Mouse (Mus musculus) left cerebral cortex, postnatal 14 days (tissue): ENCODE measurements around the gene Avpi1. TPM values are rescaled to one million over a fixed set of nuclear protein-coding genes. Genes with fewer than 3 reads are reported as not detected.

Experiments used
- DNase-seq, 2 experiments: peaks; one replicate each; pipeline ENCODE4 v3.0.0; 2021 to 2022; ENCODE audit warnings: low spot score in 2 of 2, mixed read lengths in 1 of 2
- intact Hi-C: fragments of 180-260 bp; cut with DNase I; formaldehyde crosslinking; loops from one replicate; pipeline ENCODE4 v1.15.1; 2025
- long read RNA-seq, 2 experiments: library from polyadenylated mRNA; stranded (forward); transcript quantifications; one replicate each; pipeline ENCODE4 v2.0.0; 2021
- total RNA-seq, 2 experiments: library from RNA; stranded (reverse); gene quantifications; 2 replicates each; pipeline ENCODE4 v1.2.3; 2021

Gene Avpi1
- total RNA-seq = 10 to 100 TPM; 28.8 to 29.0 TPM
- long read RNA-seq, experiment 1, transcript Avpi1-201 (3 exons, 1,044 nt) = major isoform, 40 of 44 reads
- long read RNA-seq, experiment 1, partial matches to known transcripts = 4 of 44 reads
- long read RNA-seq, experiment 1, other reads (novel, unspliced or antisense) = 0 of 44 reads
- long read RNA-seq, experiment 2, transcript Avpi1-201 (3 exons, 1,044 nt) = major isoform, 26 of 28 reads
- long read RNA-seq, experiment 2, partial matches to known transcripts = 2 of 28 reads
- long read RNA-seq, experiment 2, other reads (novel, unspliced or antisense) = 0 of 28 reads

DNA sequence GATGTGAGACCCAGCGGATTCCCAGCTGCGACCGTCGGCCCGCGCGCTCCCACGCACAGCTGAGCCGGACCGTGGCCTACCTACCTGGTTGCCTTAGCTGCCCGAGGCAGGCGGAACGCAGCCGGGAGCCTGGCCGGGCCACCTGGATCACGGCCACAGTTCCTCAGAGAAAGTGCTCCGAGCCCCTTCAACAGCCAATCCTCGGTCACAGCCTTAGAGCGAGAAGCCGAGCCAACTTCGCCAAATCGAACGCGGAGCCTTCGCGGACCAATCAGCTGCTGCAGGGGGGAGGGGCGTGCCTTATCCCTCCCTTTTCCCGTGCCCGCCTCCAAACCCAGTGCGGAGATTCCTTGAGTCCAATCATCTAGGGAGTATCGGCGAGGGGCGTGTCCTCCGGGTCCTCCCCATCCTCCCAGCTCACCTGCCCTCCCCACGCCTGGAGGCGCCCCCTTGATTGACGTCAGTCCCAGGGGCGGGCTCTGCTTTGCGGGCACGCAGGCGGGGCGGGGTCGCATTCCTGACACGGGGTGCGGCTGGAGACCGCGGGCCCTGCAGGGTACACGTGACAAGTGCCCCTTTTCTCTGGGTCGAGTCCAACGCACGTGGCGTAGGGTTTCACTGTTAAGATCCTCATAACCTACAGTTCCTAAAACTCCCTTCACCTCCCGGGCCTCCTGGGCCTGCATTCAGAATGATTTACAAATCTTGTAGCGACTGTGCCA is at the start of gene Avpi1:
Avpi1 (minus strand) TSS at position 273 of the 722 bp plus-strand sequence.
- intact Hi-C loops = loop anchor here (2.0 kb wide), 1 partner anchor 38 kb away; the partner anchor contains the start of gene Pi4k2a
- peak; percentile 98 to 99 for DNase-seq

DNA sequence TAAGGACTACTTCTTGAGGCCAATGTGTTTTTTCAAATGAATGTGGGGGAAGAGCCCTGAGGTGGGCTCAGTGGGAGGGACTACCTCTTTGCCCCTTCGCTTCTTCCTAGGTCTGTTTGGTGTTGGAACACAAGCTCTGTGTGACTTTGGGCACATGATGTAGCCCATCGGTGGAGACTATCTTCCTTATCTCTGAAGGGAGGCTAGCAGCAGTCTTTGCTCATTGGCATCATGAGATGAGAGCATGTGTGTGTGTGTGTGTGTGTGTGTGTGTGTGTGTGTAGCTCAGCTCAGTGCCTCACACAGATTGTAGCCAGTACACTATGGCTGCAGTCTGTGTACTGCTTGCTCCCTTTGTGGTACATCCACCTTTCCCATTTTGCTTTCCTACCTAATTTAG is 48.6 kb upstream of the Avpi1 start:
- intact Hi-C loops = no loop called here
- DNase-seq = no peak

DNA sequence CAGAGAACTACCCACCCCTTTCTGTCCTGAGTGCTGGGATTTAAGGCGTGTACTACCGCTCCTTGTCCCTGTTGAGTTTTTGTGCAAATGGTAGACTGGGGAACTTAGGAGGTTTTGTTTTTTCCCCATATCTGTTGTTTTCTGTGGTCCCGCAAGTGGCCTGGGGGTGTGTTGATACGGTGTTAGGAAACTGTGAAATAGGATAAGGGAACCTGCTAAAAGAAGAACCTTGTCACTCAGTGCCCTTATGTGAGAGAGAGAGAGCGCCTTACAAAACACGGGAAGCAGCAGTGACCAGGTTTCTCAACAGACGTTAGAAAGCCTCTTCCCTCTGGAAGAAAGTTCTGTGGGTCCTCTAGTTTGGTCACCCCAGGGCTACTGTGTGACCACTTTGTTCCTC is 48.0 kb upstream of the Avpi1 start:
- intact Hi-C loops = no loop called here
- no peak for DNase-seq

DNA sequence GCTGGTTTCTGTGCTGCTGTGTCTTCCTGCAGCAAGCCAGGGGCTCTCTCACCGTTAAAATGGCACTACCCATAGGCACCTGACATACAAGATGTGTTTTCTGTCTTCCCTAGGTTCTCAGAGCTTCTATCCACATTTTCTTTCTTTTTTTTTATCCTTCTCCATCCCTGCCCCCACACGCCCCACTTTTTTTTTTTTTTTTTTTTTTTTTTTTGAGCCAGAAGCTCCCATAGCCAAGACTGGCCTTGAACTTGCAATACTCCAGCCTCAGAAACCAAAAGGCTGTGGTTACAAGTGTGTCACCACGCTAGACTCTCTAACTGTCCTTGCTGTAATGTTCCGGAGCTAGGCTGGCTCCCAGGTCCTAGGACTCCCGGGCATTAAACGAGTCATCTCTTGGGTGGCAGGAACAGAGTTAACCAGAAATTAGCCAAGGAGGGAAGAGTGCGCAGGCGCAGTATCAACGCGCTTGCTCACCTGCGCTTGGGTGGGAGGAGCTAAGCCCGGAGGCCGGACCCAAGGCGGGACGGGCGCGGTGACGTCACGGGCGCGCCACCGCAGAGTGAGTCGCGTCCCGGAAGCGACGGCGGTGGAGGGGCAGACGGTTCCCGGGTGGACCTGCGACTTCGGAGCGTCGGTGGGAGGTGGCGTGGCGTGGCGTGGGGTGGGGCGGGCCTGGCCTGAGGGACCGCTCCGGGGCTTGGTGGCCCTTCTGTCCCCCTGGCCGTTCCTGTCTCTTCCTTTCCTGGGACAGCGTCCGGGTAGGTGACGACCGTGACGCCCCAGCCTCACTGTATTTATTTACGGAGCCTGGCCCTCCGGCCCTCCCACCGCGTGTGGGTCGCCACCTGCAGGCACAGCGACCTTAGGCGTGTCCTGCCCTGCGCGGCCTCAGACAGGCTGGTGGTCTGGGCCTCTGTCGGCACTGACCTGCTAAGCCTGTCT is 41.4 kb upstream of the Avpi1 start:
- peak; percentile 94 to 95 for DNase-seq
- intact Hi-C loops = no loop called here

DNA sequence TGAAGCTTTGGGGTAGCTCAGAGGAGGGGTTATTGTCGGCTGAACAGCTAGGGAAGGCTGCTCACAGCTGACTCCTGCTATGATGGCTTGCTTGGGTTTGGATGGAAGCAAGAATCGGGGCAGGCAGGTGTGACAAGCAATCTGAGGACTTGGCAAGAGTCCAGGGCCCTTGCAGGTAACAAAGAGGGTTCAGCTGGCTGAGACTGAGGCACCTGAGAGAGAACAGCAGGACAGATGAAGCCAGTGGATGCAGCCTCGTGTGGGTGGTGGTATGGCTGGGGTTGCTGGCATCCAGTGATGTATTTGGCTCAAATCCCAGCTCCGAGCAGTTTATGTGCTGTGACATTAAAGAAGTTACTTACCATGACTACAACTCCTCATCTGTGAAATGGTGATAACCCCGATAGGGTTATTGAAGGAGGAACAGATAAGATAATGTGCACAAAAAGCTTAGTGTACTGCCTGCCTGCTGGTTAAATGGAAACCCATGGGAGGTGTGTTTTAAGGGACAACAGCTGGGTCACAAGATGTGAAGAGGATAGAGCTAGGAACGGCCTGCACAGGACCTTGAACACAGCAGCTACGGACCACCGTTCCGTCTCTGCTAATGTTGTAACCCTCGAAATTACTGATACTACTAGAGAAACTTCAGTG is 40.6 kb upstream of the Avpi1 start:
- DNase-seq = peak in 1 of 2 experiments; percentile 50
- intact Hi-C loops = loop anchor here (5.0 kb wide), 1 partner anchor 77 kb away; the partner anchor contains the start of gene Pi4k2a

DNA sequence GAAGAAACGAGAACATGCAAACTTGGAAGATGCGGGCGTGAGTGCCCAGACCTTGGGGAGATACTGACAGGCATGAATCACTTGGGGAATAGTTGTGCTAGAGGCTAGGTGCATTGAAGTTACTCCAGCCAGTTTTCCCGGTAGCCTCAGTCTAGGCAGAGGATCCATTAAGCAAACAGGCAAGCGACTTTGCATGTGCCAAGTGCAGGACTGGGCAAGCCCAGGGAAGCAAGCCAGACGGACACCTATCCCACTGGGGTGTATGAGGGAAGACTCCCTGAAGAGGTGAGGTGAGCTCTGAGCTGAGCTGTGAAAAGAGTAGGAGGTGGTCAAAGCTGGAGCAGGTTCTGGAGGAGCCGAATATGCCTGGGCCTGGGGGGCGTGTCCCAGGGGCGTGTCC is 38.6 kb upstream of the Avpi1 start:
- intact Hi-C loops = loop anchor here (5.0 kb wide), 1 partner anchor 75 kb away; the partner anchor contains the start of gene Pi4k2a
- DNase-seq = no peak

DNA sequence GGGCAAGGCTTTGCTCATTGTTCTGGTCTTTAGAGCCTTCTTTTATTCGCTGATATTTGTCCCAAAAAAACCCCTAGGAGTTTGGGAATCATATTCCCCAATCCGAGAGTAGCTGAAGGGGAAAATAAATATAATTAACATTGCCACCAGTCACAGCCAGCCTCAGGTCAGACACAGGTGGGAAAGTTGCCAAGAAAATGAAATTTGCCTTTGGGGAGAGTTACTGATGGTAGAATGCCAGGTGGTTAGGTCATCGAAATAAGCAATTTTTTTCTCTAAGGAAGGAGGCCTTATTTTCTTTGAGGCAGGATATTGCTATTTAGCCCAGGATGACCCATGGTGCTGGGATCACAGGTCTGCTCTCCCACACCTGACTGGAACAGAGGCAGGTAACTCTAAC is 37.9 kb upstream of the Avpi1 start:
- no peak for DNase-seq
- intact Hi-C loops = loop anchor here (5.0 kb wide), 1 partner anchor 74 kb away; the partner anchor contains the start of gene Pi4k2a

DNA sequence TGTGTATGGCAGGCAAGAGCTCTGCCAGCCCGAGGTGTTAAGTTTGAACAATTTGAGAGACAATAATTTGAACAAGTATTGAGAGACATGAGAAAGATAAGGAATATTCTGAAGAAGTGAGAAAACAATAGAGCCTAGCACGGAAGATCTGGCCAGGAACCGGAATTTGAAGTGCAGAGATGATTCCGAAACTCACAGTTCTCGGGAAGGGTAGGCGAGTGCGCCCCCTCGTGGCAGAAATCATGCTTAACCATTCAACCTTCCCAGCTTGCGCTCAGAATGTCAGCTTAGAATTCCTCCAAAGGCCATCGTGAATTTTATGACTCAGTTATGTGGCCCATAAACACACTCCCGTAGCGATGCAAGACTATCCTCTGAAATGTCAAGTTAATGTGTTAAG is 37.3 kb upstream of the Avpi1 start:
- intact Hi-C loops = loop anchor here (5.0 kb wide), 1 partner anchor 74 kb away; the partner anchor contains the start of gene Pi4k2a

DNA sequence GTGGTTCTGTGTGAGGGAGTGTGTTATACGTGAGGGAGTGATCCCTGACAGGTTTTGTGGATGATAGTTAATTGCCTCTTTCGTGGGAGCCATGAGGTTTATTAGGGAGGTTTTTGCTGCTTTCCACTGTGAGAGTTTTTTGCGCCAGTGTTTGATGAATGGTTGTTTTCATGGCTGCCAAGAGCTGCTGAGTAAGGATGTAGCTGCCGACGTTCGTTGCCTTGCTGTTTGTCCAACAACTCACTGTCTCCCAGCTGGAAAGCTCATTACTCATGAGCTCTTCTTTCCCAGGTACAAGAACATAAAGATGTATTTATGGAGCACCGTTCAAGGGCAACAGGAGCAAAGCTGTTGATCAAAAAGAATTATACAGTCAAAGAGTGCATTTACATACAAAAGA is 35.3 kb upstream of the Avpi1 start:
- intact Hi-C loops = no loop called here
- DNase-seq = no peak

More for the DNA sequence above, 37.3 kb upstream of the Avpi1 start:
- peak; percentile 88 to 93 for DNase-seq

DNA sequence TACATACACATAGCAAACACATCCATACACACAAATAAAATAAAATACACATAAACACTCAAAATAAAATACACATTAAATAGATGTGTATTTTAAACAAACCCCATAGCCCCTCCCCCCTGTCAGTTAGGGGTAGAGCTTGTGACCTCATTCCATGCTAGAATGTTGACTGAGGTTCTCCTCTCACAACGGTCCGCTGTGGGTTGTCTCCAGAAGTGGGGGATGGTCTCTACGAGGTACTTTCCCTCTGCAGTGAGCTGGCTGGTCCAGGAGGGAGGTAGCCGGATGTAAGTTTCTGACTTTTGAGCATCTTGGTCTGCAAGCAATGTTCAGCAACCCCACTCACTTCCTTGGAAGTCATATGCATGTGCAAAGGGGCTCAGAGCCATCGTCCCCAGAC is 34.9 kb upstream of the Avpi1 start, which contains the start of gene Zfyve27:
Zfyve27 (plus strand) TSS at position 188 of the 400 bp plus-strand sequence.
- intact Hi-C loops = no loop called here
- DNase-seq = no peak

DNA sequence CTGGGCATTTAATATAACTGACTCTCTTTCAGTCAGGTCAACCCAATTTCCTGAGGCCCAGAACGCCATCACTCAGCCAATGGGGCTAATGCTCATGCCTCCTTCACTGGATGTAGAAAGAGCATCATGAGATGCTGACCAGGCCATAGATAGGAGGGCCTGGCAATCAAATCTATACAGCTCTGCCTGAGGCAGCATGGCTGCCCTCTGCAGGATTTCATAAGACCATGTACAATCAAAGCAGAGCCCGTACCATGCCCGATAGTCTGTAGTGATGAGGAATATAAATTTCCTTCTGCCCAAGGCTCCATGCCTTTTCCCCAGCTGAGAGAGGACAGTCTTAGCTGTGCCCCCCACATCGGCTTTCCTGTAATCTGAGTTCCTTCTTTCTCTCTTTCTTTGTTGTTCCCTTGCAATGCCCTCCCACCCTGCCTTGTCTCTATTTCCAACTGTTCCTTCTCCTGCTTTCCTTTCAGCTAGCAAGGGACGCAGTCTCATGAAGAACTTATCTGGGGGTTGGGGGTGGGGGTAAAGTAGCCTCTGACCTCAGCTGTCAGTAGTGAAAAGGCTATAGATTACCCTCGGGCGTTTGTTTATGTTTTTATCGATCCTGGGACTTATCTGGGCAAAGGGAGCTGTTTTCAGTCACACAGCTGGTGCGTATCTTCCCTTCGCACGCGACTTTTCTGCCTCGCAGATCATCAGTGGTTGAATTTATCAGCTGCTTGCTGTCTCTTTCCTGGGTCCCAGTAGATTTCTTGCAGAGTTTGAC is 29.6 kb upstream of the Avpi1 start:
- no peak for DNase-seq
- intact Hi-C loops = no loop called here

DNA sequence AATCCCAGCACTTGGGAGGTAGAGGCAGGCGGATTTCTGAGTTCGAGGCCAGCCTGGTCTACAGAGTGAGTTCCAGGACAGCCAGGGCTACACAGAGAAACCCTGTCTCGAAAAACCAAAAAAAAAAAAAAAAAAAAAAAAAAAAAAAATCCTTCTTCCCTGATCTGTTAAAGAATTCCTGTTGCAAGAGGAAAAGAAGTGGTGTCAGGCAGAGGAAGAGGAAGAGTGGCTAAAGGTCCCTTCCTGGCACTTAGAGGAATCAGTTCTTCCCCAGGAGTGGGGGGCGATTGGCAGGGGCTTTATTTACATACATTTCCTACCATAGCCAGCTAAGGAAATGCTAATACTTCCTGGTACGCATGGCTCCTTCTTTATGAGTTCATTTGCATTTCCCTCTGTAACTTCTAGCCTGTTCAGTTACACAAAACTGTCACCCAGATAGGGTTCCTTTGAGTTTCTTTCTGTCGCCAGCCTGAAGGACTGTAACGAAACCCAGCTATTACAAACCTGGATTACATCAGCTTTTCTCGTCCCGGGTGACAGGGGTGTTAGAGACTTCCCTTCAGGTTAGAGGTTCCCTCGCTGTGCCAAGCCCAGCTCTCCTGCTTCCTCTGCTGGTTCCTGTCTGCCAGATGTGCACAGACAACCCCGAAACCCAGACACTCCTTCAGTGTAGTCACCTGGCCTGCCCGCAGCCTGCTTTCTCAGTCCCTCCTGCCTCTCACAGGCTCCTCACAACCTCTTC is 28.8 kb upstream of the Avpi1 start:
- DNase-seq = no peak
- intact Hi-C loops = no loop called here

DNA sequence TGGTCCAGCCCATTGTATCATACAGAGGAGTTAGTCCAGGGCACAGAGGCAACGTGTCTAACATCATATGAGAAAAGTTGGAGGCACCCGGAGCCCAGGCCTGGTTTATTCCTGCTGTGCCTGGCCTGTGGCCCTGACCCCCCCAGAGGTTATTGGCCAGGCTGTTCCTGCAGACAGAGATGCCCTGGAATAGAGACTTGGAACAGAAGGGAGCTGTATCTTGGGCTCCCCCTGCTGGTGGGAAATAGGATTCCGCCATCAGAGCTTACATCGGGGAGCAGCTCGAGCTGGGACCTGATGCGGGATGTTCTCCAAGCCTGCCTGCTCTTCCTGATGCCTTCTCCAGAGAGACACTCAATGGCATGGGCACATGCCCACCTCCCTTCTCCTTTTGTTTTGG is 23.1 kb upstream of the Avpi1 start:
- peak; percentile 85 to 93 for DNase-seq
- intact Hi-C loops = loop anchor here (5.0 kb wide), 1 partner anchor 115 kb away; the partner anchor contains the start of gene Ankrd2

DNA sequence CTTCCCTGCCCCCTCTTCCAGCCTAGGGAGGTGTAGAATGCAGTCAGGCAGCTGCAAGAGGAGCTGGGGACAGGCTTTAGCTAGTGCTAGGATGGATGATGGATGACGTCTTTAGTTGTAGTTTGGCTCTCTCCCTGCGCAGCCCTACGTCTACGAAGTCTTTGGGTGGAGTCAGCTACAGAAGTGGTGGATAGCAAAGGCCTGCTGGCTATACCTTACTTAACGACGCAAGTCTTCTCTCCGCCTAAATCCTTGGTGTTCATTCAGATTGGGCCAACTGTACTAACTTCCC is 19.7 kb upstream of the Avpi1 start:
- no peak for DNase-seq
- intact Hi-C loops = no loop called here

DNA sequence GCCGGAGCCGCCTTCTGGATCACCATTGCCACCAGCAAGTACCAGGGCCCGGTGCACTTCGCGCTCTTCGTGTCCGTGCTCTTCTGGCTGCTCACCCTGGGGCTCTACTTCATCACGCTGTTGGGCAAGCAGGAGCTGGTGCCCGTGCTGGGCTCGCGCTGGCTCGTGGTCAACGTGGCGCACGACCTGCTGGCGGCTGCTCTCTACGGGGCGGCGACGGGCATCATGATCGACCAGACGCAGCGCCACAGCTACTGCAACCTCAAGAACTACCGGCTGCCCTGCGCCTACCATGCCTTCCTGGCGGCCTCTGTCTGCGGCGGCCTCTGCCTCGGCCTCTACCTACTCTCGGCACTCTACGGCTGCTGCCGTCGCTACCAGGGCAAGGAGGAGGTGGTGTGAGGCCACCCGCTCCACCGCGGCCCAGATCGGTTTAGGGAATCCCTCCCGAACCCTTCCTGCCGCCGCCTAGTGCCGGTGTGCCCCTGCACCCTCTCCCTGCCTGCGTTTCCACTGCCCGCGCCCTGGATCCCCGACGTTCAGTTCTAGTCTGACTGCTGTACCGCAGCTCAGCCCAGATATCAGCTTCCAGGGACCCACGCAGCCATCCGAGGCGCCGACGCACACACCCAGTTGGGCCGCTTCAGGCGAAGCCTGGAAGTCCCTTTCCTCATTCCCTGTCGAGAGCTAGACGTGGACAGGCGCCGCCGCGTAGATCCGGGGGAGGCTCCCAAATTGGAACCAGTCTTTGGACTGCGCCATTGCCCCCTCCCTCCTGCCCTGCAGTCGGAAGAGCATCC is 19.1 kb upstream of the Avpi1 start:
- intact Hi-C loops = no loop called here
- DNase-seq = peak; percentile 61 to 83

DNA sequence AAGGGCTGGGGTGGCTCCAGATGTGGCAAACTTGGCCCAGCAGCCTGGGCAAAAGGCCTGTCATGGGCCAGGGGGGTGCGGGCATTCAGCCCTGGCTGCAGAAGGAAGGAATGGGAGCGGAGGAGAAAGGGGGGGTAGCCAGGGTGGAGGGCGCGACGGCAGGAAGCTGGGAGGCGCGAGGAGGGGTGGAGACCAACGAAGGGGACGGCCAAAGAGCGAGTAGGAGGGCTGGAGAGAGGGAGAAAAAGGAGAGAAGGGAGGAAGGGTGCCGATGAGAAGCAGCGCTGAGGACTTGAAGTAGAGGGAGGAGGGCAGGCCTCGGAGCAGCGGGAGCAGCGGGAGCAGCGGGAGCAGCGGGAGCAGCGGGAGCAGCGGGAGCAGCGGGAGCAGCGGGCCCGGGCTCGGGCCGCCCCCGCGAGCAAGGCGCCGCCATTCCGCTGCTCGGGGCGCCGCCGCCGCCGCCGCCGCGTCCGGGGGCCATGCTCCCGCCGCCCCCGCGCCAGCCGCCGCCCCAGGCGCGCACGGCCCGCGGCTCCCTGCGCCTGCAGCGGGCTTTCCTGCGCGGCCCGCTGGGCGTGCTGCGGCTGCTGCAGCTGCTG is 18.4 kb upstream of the Avpi1 start, which contains the start of gene Marveld1:
Marveld1 (plus strand) TSS at position 231 of the 599 bp plus-strand sequence.
- peak in 1 of 2 experiments; percentile 48 for DNase-seq
- intact Hi-C loops = no loop called here
